Mouse (Mus musculus) olfactory bulb, adult 2 months (tissue): Measurements from ENCODE around the gene Lta.

Experiments used
- CTCF ChIP-seq: fragments of 200-500 bp; IDR thresholded peaks from 2 replicates; pipeline ENCODE4 v1.5.1; 2012; ENCODE audit warnings: low read depth, mild to moderate bottlenecking, low read length, moderate library complexity; ENCODE audit not compliant: insufficient read depth
- POLR2A ChIP-seq: fragments of 200-500 bp; IDR thresholded peaks from 2 replicates; pipeline ENCODE4 v1.6.1; 2012; ENCODE audit warnings: mild to moderate bottlenecking, low read depth, low read length, moderate library complexity; ENCODE audit not compliant: insufficient read depth

DNA sequence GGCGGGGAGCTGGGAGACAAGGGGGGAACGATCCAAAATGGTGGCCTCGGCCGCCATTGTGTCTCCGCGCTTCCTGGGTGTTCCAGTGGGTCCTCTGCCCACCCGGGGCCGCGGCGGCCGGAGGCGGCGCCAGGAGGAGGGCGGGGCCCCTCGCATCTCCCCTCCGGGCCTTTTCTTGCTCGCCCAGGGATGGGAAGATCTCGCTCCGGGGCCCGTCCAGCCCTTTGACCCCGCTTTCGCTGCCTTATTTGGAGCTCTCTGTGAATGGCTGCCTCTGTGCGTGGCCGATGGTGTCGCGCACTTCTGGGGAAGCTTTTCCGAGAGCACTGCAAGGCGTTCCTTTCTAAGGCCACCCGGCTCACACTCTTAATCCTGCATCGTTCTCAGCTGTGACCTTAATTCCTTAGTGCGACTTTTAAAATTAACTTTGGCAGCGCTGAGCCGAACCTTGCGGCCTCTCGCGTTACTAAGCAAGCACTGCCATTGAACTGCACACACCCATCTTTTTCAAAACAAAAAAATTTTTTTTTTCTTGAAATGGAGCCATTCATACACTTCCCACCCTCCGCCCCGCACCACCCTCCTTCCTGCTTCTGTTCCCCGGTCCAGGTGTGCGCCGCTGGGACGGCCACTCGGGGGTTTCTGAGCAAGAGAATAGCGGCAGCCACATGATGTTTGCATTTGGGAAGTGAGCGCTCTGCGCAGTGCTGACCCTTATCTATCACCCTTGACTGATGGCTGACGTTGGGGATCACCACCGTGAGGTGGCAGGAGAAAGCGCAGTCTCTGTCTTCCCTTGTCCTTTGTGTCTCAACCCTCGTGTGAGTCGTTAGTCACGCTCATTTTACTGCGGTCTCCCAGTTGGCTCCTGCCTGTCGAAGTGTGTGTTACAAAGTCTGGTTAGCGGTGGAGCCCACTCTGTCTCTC, 37.1 kb upstream of the Lta start:
- no peak for TF ChIP-seq POLR2A
- TF ChIP-seq CTCF = no peak
